Mouse (Mus musculus) liver, embryonic 13.5 days (tissue): ENCODE data around the gene Tgif1. TPM values are rescaled to one million over a fixed set of nuclear protein-coding genes. Genes with fewer than 3 reads are reported as not detected.
"Not testable (repeated sequence)": the region's sequence is repeated elsewhere in the genome, so short reads cannot be mapped to it uniquely, and the experiment has no call there.

Experiments
- ATAC-seq: fragments of 200-750 bp; cut with Nextera tagmentation; 2 replicates; pipeline ENCODE4 v1.8.0; 2017; ENCODE audit warnings: low read depth, mild to moderate bottlenecking, moderate number of reproducible peaks, moderate library complexity
- DNase-seq: peaks from one replicate; pipeline ENCODE4 v3.0.0; 2022
- H3K27ac ChIP-seq: fragments of 300-500 bp; sonication (generic); 2 replicates; pipeline ENCODE4 v1.5.1; 2015; ENCODE audit warnings: moderate library complexity, mild to moderate bottlenecking, inconsistent platforms
- H3K27me3 ChIP-seq: fragments of 300-500 bp; sonication (generic); 2 replicates; pipeline ENCODE4 v1.6.1; 2015; ENCODE audit warnings: mild to moderate bottlenecking, inconsistent platforms
- H3K36me3 ChIP-seq: fragments of 300-500 bp; sonication (generic); 2 replicates; pipeline ENCODE4 v1.6.1; 2015; ENCODE audit warnings: mild to moderate bottlenecking, inconsistent platforms
- H3K4me1 ChIP-seq: fragments of 300-500 bp; sonication (generic); replicated peaks from 2 replicates; pipeline ENCODE4 v1.6.1; 2015; ENCODE audit warnings: inconsistent platforms
- H3K4me2 ChIP-seq: fragments of 300-500 bp; sonication (generic); 2 replicates; pipeline ENCODE4 v1.6.1; 2015; ENCODE audit warnings: inconsistent platforms, mild to moderate bottlenecking, moderate library complexity
- H3K4me3 ChIP-seq: fragments of 300-500 bp; sonication (generic); replicated peaks from 2 replicates; pipeline ENCODE4 v1.5.1; 2015; ENCODE audit warnings: mild to moderate bottlenecking, inconsistent platforms
- H3K9ac ChIP-seq: fragments of 300-500 bp; sonication (generic); 2 replicates; pipeline ENCODE4 v1.6.1; 2015; ENCODE audit warnings: mild to moderate bottlenecking, inconsistent platforms
- H3K9me3 ChIP-seq: fragments of 300-500 bp; sonication (generic); replicated peaks from 2 replicates; pipeline ENCODE4 v1.6.1; 2016; ENCODE audit warnings: inconsistent platforms
- WGBS: fragments of 180-500 bp; shearing (Covaris S2); methylation state at CpG from one replicate; pipeline ENCODE4 v1.1.7; 2015; ENCODE audit not compliant: insufficient replicate concordance; 5-methylcytosine and 5-hydroxymethylcytosine counted together
- polyA plus RNA-seq: library from polyadenylated mRNA; unstranded; fragments of >200 nt; fragmentation: Nextera tagmentation; extraction: Ambion mirVana; gene quantifications from 2 replicates; pipeline ENCODE4 v1.2.1, GENCODE M21; 2015

The Tgif1 gene
- polyA plus RNA-seq, 1 experiment from 2014 or later, result 8.9 TPM

- not testable (repeated sequence) for H3K36me3 ChIP-seq, ATAC-seq, H3K9ac ChIP-seq, H3K4me3 ChIP-seq, H3K27ac ChIP-seq, H3K9me3 ChIP-seq, DNase-seq, H3K4me2 ChIP-seq
- 82% methylated on average over 5 of the region's 6 CpGs for WGBS
- peaks cover 13% of the 10 kb centered on the region for H3K4me1 ChIP-seq
- H3K27me3 ChIP-seq, result peaks cover 30% of the 10 kb centered on the region
Measured at GRCm38 (mm10) chr17:70837474-70837873, 15.9 kb downstream of the Tgif1 start.

DNA sequence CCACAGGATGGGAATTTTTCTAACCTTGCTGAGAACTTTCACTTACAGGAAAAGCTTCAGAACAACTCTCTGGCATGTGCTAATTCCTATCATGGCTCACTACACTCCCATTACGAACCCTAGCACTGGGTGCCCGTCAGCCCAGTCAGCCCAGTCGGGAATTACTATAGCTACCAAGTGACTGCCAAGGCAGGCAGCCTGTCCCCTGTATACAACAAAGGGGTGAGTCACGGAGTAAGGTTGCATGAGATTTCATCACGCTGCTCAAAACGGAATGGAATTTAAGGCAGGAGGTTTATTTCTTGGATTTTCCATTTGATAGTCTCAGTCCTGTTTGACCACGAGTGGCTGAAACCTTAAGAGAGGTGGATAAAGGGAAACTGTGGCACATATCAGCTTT, 16.5 kb downstream of the Tgif1 start:
- ATAC-seq (no peak), DNase-seq (no peak)
- no peak overlapping the region for H3K9ac ChIP-seq
- H3K27ac ChIP-seq, result no peak overlapping the region
- H3K4me2 ChIP-seq, result no peak overlapping the region
- peaks cover 13% of the 10 kb centered on the region for H3K4me1 ChIP-seq
- no peaks in the 10 kb centered on the region for H3K9me3 ChIP-seq
- no peak overlapping the region for H3K4me3 ChIP-seq
- H3K27me3 ChIP-seq, result peaks cover 30% of the 10 kb centered on the region
- WGBS, result 67% methylated on average over 7 of the region's 7 CpGs
- H3K36me3 ChIP-seq, result 0 out of 2 replicates have a peak, but pooled peaks cover 2% of the 10 kb centered on the region

- ATAC-seq, result no peak
- 5% methylated on average over 10 of the region's 10 CpGs for WGBS
- H3K27ac ChIP-seq, result no peak overlapping the region
- H3K27me3 ChIP-seq, result peaks cover 30% of the 10 kb centered on the region
- peak overlapping the region; percentile 48 for H3K4me3 ChIP-seq
- H3K4me1 ChIP-seq, result peaks cover 13% of the 10 kb centered on the region
- peak overlapping the region; percentile 60 for H3K4me2 ChIP-seq
- no peaks in the 10 kb centered on the region for H3K9me3 ChIP-seq
- H3K9ac ChIP-seq, result peak overlapping the region; percentile 26; the same call in 1 of the 2 replicates
- H3K36me3 ChIP-seq, result no peaks in the 10 kb centered on the region
- DNase-seq, result no peak
Measured at GRCm38 (mm10) chr17:70835071-70835790, 18.1 kb downstream of the Tgif1 start.

GRCm38 (mm10) chr17:70834430-70834965, 18.8 kb downstream of the Tgif1 start:
- DNase-seq, result no peak
- H3K9me3 ChIP-seq, result no peaks in the 10 kb centered on the region
- H3K9ac ChIP-seq, result peak overlapping the region; percentile 26; the same call in 1 of the 2 replicates
- WGBS, result 1% methylated on average over 29 of the region's 29 CpGs
- peak overlapping the region; percentile 48 for H3K4me3 ChIP-seq
- H3K4me2 ChIP-seq, result peak overlapping the region; percentile 60
- no peaks in the 10 kb centered on the region for H3K36me3 ChIP-seq
- peaks cover 13% of the 10 kb centered on the region for H3K4me1 ChIP-seq
- peak; percentile 61; the same call in 1 of the 2 replicates for ATAC-seq
- H3K27me3 ChIP-seq, result peaks cover 30% of the 10 kb centered on the region
- peak overlapping the region; percentile 47; the same call in 1 of the 2 replicates for H3K27ac ChIP-seq

- Histone ChIP-seq H3K4me3 (no peak overlapping the region), H3K9me3 (no peaks in the 10 kb centered on the region), H3K27me3 (peaks cover 30% of the 10 kb centered on the region), H3K4me2 (no peak overlapping the region), H3K36me3 (no peaks in the 10 kb centered on the region), H3K27ac (no peak overlapping the region), H3K4me1 (peaks cover 13% of the 10 kb centered on the region), H3K9ac (no peak overlapping the region)
- no peak for DNase-seq
- 28% methylated on average over 9 of the region's 9 CpGs for WGBS
- peak; percentile 50 for ATAC-seq
Measured at GRCm38 (mm10) chr17:70832544-70832943, 20.8 kb downstream of the Tgif1 start.

DNA sequence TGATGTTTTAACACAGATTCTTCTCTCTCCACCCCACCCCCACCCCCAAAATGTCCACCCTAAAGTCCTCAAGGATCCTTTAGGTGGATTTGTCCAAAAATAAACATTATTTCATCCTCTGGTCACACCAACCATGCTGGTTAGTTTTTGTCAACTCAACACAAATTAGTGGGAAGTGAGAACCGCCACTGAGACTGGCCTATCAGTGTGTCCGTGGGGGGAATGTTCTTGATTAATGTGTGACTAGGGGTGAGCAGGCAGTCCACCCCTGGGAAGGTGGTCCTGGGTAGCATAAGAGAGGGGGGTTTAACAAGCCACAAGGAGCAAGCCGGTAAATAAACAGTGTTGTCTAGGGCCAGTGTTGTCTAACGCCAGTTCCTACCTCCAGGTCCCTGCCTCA, 21.8 kb downstream of the Tgif1 start:
- Histone ChIP-seq H3K4me3 (no peak overlapping the region), H3K9me3 (no peaks in the 10 kb centered on the region), H3K36me3 (no peaks in the 10 kb centered on the region), H3K27ac (no peak overlapping the region), H3K4me1 (peaks cover 13% of the 10 kb centered on the region), H3K9ac (no peak overlapping the region), H3K4me2 (no peak overlapping the region), H3K27me3 (peaks cover 28% of the 10 kb centered on the region)
- WGBS, result 62% methylated on average over 4 of the region's 4 CpGs
- DNase-seq, result no peak
- no peak for ATAC-seq

- whole genome bisulfite sequencing, result 72% methylated on average over 23 of the region's 23 CpGs
- Histone ChIP-seq H3K9me3 (no peaks in the 10 kb centered on the region), H3K4me3 (no peak overlapping the region), H3K4me1 (peaks cover 9% of the 10 kb centered on the region), H3K27ac (no peak overlapping the region), H3K27me3 (peaks cover 17% of the 10 kb centered on the region), H3K9ac (no peak overlapping the region), H3K4me2 (no peak overlapping the region), H3K36me3 (no peaks in the 10 kb centered on the region)
- ATAC-seq (no peak), DNase-seq (no peak)
Measured at GRCm38 (mm10) chr17:70829943-70830715, 23.2 kb downstream of the Tgif1 start.

DNA sequence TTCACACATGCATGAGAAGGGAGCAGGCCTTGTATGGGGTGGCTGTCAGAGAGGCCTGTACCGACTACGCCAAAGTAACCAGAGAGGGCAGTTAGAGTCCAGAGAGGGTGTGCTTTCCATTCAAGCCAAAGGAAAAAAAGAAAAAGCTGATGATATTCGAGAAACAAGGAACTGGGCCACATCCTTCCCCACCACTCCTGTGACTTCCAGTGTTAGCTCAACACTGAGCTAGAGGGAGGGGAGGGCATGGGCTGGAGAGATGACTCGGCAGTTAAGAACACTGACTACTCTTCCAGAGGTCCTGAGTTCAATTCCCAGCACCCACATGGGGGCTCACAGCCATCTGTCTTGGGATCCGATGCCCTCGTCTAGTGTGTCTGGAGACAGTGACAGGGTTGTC, 24.1 kb downstream of the Tgif1 start:
- peaks cover 7% of the 10 kb centered on the region; the same call in 1 of the 2 replicates for H3K27me3 ChIP-seq
- WGBS, result 65% methylated on average over 6 of the region's 6 CpGs
- no peak overlapping the region for H3K27ac ChIP-seq
- H3K4me3 ChIP-seq, result no peak overlapping the region
- no peak for ATAC-seq
- no peaks in the 10 kb centered on the region for H3K36me3 ChIP-seq
- no peak overlapping the region for H3K4me2 ChIP-seq
- H3K9ac ChIP-seq, result no peak overlapping the region
- H3K4me1 ChIP-seq, result peaks cover 2% of the 10 kb centered on the region; the same call in 1 of the 2 replicates
- DNase-seq, result no peak
- H3K9me3 ChIP-seq, result no peaks in the 10 kb centered on the region

DNA sequence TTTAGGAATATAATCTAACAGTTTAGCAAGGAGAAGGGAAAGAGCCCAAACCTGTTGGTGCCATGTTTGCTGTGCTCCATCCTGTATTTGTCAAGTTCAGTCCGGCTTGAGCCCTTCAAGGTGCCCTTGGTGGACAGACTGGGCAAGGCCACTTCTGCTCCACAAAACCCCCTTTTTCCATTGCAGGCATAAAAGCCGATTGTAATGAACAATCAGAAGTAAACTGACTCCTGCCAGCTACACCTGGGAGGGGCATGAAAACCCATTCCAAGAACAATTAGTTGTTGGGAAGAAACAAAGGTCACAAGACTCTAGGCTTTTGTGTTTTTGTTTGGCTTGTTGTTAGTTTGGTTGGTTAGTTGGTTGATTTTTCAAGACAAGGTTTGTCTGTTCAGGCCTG, 24.8 kb downstream of the Tgif1 start:
- no peak overlapping the region for H3K4me3 ChIP-seq
- no peak overlapping the region for H3K9ac ChIP-seq
- ATAC-seq (no peak), DNase-seq (no peak)
- H3K9me3 ChIP-seq, result no peaks in the 10 kb centered on the region
- H3K27ac ChIP-seq, result no peak overlapping the region
- H3K36me3 ChIP-seq, result no peaks in the 10 kb centered on the region
- 59% methylated on average over 2 of the region's 2 CpGs for WGBS
- no peak overlapping the region for H3K4me2 ChIP-seq
- H3K4me1 ChIP-seq, result no peaks in the 10 kb centered on the region
- peaks cover 2% of the 10 kb centered on the region; the same call in 1 of the 2 replicates for H3K27me3 ChIP-seq

GRCm38 (mm10) chr17:70828180-70828528, 25.2 kb downstream of the Tgif1 start:
- H3K4me1 ChIP-seq, result no peaks in the 10 kb centered on the region
- no peaks in the 10 kb centered on the region for H3K27me3 ChIP-seq
- DNase-seq, result no peak
- H3K27ac ChIP-seq, result no peak overlapping the region
- ATAC-seq, result no peak
- H3K4me2 ChIP-seq, result no peak overlapping the region
- no peak overlapping the region for H3K9ac ChIP-seq
- WGBS, result 54% methylated on average over 4 of the region's 4 CpGs
- no peaks in the 10 kb centered on the region for H3K36me3 ChIP-seq
- no peak overlapping the region for H3K4me3 ChIP-seq
- H3K9me3 ChIP-seq, result no peaks in the 10 kb centered on the region

DNA sequence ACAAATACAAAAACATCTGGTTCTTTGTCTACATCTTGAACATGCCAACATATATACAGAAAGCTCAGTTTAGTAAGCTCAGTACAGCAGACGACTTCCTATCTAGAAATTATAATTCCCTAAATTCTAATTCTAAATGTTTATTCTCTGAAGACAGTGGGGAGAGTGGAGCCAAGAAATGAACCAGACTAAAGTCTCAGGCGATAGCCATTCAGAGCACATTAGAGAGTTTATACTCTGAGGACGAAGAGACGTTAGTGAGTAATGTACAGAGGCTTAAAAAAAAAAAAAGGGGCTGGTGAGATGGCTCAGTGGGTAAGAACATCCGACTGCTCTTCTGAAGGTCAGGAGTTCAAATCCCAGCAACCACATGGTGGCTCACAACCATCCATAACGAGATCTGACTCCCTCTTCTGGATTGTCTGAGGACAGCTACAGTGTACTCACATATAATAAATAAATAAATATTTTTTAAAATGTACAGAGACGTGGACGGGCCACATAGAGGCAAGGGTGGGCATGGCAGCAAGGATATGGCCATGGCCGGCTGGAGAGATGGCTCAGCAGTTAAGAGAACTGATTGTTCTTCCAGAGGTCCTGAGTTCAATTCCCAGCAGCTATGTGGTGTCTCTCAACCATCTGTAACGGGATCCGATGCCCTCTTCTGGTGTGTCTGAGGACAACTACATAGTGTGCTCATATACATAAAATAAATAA, 25.7 kb downstream of the Tgif1 start:
- not testable (repeated sequence) for H3K36me3 ChIP-seq, DNase-seq, ATAC-seq

More for the DNA sequence above, 25.7 kb downstream of the Tgif1 start:
- not testable (repeated sequence) for H3K9me3 ChIP-seq, H3K27me3 ChIP-seq, H3K9ac ChIP-seq, H3K4me1 ChIP-seq, H3K4me2 ChIP-seq, H3K4me3 ChIP-seq, H3K27ac ChIP-seq
- WGBS, result 62% methylated on average over 11 of the region's 11 CpGs
